Mouse (Mus musculus): ENCODE results near the gene Ccm2l. TPM values are rescaled to one million over a fixed set of nuclear protein-coding genes. Genes with fewer than 3 reads are reported as not detected.
A peak's percentile ranks its signal among the peaks of the same experiment; 100 is the strongest.

Gene Ccm2l
- total and polyA plus RNA-seq, 2 experiments from 2014 or later: 1.3 to 3.9 TPM

DNA sequence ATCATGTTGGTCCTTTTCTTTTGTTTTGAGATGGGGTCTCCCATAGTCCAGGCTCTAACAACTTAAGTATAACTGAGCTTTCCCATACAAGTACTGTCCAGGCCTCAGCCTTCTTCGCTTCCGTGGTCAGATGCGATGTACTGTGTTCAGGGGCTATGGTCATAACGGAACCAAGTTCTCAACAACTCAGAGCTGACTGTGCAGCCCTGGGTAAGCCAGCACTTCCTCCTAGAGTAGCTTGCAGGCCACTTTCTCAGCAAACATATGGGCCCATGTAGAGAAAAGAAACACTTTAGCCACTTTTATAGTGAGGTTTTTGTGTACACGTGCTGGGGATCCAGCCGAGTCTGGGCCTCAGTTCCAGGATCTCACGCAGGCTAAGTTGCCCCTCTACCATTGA lies 56.9 kb downstream of the Ccm2l start:
- WGBS: 89% methylated on average over 7 of the region's 7 CpGs
- Histone ChIP-seq H3K9ac (replicated peaks; ENCODE audit: low read length) (no peak overlapping the region), H3K9me3 (ENCODE audit: low read length) (no peaks in the 10 kb centered on the region), H3K4me3 (ENCODE audit: low read length) (no peak overlapping the region), H3K36me3 (ENCODE audit: insufficient read depth, low read length) (no peaks in the 10 kb centered on the region), H3K27ac (no peak overlapping the region), H3K4me2 (ENCODE audit: low read depth, low read length) (no peak overlapping the region), H3K4me1 (ENCODE audit: insufficient read depth, low read length) (no peaks in the 10 kb centered on the region), H3K27me3 (ENCODE audit: insufficient read depth, low read length) (no peaks in the 10 kb centered on the region)
- DNase-seq (ENCODE audit: low spot score): no peak
- TF ChIP-seq CTCF (IDR thresholded peaks at IDR 0.05; ENCODE audit: low read depth): no peak
- ATAC-seq: no peak

DNA sequence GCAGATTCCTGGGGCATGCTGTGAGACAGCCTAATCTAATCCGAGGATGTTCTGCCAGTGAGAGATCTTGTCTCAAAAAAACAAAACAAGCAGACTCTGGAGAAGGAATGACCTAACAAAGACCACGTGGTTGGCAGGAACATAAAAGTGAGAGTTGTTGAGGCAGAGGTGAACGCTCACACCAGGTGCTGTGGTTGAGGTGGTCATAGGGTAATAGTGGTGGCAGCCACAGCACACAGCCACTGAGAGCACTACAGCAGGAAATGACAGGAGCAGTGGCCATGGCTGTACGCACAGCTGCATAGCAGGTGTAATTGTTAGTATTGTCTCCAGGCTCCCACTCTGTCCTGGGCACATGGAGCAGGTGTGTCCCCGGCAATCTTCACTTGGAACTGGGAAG lies 60.1 kb downstream of the Ccm2l start:
- no peak for DNase-seq (ENCODE audit: low spot score)
- no peak overlapping the region for H3K4me2 ChIP-seq (ENCODE audit: low read depth, low read length)
- no peaks in the 10 kb centered on the region for H3K27me3 ChIP-seq (ENCODE audit: insufficient read depth, low read length)
- no peak overlapping the region for H3K4me3 ChIP-seq (ENCODE audit: low read length)
- no peak for ATAC-seq
- H3K9ac ChIP-seq (replicated peaks; ENCODE audit: low read length): no peak overlapping the region
- H3K4me1 ChIP-seq (ENCODE audit: insufficient read depth, low read length): no peaks in the 10 kb centered on the region
- no peaks in the 10 kb centered on the region for H3K36me3 ChIP-seq (ENCODE audit: insufficient read depth, low read length)
- H3K27ac ChIP-seq: no peak overlapping the region
- WGBS: 63% methylated on average over 5 of the region's 5 CpGs
- no peak for TF ChIP-seq CTCF (IDR thresholded peaks at IDR 0.05; ENCODE audit: low read depth)
- no peaks in the 10 kb centered on the region for H3K9me3 ChIP-seq (ENCODE audit: low read length)

DNA sequence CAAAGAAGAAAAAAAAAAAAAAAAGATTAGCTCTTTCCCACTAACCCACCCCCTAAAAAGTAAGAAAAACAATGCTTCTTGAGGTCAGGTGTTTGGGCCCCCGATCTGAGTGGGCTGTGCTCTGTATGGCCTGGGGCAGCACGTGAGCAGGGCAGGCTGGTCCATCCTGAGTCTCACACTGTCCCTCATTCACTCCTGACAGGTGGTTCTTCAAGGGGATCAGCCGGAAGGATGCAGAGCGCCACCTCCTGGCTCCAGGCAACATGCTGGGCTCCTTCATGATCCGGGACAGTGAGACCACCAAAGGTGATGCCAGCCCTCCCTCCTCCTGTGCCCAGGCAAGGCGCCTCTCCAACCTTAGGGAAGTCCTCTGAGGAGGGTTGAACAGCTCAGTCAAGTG lies 65.3 kb downstream of the Ccm2l start:
- Histone ChIP-seq H3K27me3 (ENCODE audit: insufficient read depth, low read length) (no peaks in the 10 kb centered on the region), H3K27ac (no peak overlapping the region), H3K9me3 (ENCODE audit: low read length) (no peaks in the 10 kb centered on the region), H3K4me2 (ENCODE audit: low read depth, low read length) (no peak overlapping the region), H3K36me3 (ENCODE audit: insufficient read depth, low read length) (no peaks in the 10 kb centered on the region), H3K4me1 (ENCODE audit: insufficient read depth, low read length) (no peaks in the 10 kb centered on the region), H3K9ac (replicated peaks; ENCODE audit: low read length) (no peak overlapping the region), H3K4me3 (ENCODE audit: low read length) (no peak overlapping the region)
- 15% methylated on average over 6 of the region's 6 CpGs for WGBS
- DNase-seq (ENCODE audit: low spot score) (no peak), ATAC-seq (no peak)
- peak; percentile 54 for TF ChIP-seq CTCF (IDR thresholded peaks at IDR 0.05; ENCODE audit: low read depth)

Other genes with a start within 250 kb of the Ccm2l start
- 130 and 135 TPM in 2 replicates for gene Bcl2l1, start 234.2 kb upstream of the Ccm2l start, total RNA-seq (2014; rRNA removed)
- 110 and 123 TPM in 2 replicates for gene Bcl2l1, start 234.2 kb upstream of the Ccm2l start, polyA plus RNA-seq (2015; fragmentation: Nextera tagmentation; extraction: Ambion mirVana)
- 8.1 and 15.6 TPM in 2 replicates for gene Tpx2, start 218.0 kb upstream of the Ccm2l start, total RNA-seq (2014; rRNA removed)
- gene Tpx2, start 218.0 kb upstream of the Ccm2l start, polyA plus RNA-seq (2015; fragmentation: Nextera tagmentation; extraction: Ambion mirVana): 14.3 and 21.0 TPM in 2 replicates
- gene Mylk2, start 154.6 kb upstream of the Ccm2l start, total RNA-seq (2014; rRNA removed): 0.14 and 0.58 TPM in 2 replicates
- 0.08 and 0.20 TPM in 2 replicates for gene Mylk2, start 154.6 kb upstream of the Ccm2l start, polyA plus RNA-seq (2015; fragmentation: Nextera tagmentation; extraction: Ambion mirVana)
- 2.5 and 5.0 TPM in 2 replicates for gene Foxs1, start 132.7 kb upstream of the Ccm2l start, total RNA-seq (2014; rRNA removed)
- gene Foxs1, start 132.7 kb upstream of the Ccm2l start, polyA plus RNA-seq (2015; fragmentation: Nextera tagmentation; extraction: Ambion mirVana): 2.8 TPM in 2 replicates
- gene Dusp15, start 114.3 kb upstream of the Ccm2l start, total RNA-seq (2014; rRNA removed): 32.0 and 47.0 TPM in 2 replicates
- 20.8 and 21.2 TPM in 2 replicates for gene Dusp15, start 114.3 kb upstream of the Ccm2l start, polyA plus RNA-seq (2015; fragmentation: Nextera tagmentation; extraction: Ambion mirVana)
- 5.2 and 7.3 TPM in 2 replicates for gene Ttll9, start 103.5 kb upstream of the Ccm2l start, total RNA-seq (2014; rRNA removed)
- 5.9 and 6.5 TPM in 2 replicates for gene Ttll9, start 103.5 kb upstream of the Ccm2l start, polyA plus RNA-seq (2015; fragmentation: Nextera tagmentation; extraction: Ambion mirVana)
- gene Pdrg1, start 50.5 kb upstream of the Ccm2l start, total RNA-seq (2014; rRNA removed): 45.3 and 85.8 TPM in 2 replicates
- 221 and 224 TPM in 2 replicates for gene Pdrg1, start 50.5 kb upstream of the Ccm2l start, polyA plus RNA-seq (2015; fragmentation: Nextera tagmentation; extraction: Ambion mirVana)
- 65.0 and 74.1 TPM in 2 replicates for gene Xkr7, start 34.1 kb upstream of the Ccm2l start, total RNA-seq (2014; rRNA removed)
- gene Xkr7, start 34.1 kb upstream of the Ccm2l start, polyA plus RNA-seq (2015; fragmentation: Nextera tagmentation; extraction: Ambion mirVana): 1.5 and 1.6 TPM in 2 replicates
- 12.2 and 17.0 TPM in 2 replicates for gene Hck, start 42.5 kb downstream of the Ccm2l start, total RNA-seq (2014; rRNA removed)
- gene Hck, start 42.5 kb downstream of the Ccm2l start, polyA plus RNA-seq (2015; fragmentation: Nextera tagmentation; extraction: Ambion mirVana): 8.6 and 8.7 TPM in 2 replicates
- 61.4 and 70.4 TPM in 2 replicates for gene Tm9sf4, start 95.3 kb downstream of the Ccm2l start, total RNA-seq (2014; rRNA removed)
- gene Tm9sf4, start 95.3 kb downstream of the Ccm2l start, polyA plus RNA-seq (2015; fragmentation: Nextera tagmentation; extraction: Ambion mirVana): 73.0 and 80.0 TPM in 2 replicates
- gene Tspyl3, start 159.5 kb downstream of the Ccm2l start, total RNA-seq (2014; rRNA removed): 30.1 and 33.0 TPM in 2 replicates
- gene Tspyl3, start 159.5 kb downstream of the Ccm2l start, polyA plus RNA-seq (2015; fragmentation: Nextera tagmentation; extraction: Ambion mirVana): 39.9 and 42.4 TPM in 2 replicates
- 5.0 and 6.4 TPM in 2 replicates for gene Plagl2, start 175.5 kb downstream of the Ccm2l start, total RNA-seq (2014; rRNA removed)
- gene Plagl2, start 175.5 kb downstream of the Ccm2l start, polyA plus RNA-seq (2015; fragmentation: Nextera tagmentation; extraction: Ambion mirVana): 2.3 and 2.4 TPM in 2 replicates
- 20.7 and 23.6 TPM in 2 replicates for gene Pofut1, start 175.6 kb downstream of the Ccm2l start, total RNA-seq (2014; rRNA removed)
- 4.3 and 4.8 TPM in 2 replicates for gene Pofut1, start 175.6 kb downstream of the Ccm2l start, polyA plus RNA-seq (2015; fragmentation: Nextera tagmentation; extraction: Ambion mirVana)
- gene Kif3b, start 225.5 kb downstream of the Ccm2l start, total RNA-seq (2014; rRNA removed): 38.1 and 42.3 TPM in 2 replicates
- 17.6 and 17.7 TPM in 2 replicates for gene Kif3b, start 225.5 kb downstream of the Ccm2l start, polyA plus RNA-seq (2015; fragmentation: Nextera tagmentation; extraction: Ambion mirVana)

Measured in hindbrain, postnatal 0 days (tissue).